Mouse (Mus musculus) thymus, adult 18-20 months (tissue): ENCODE results near the gene Agap1.

Experiments used
- DNase-seq, 2 experiments: peaks; one replicate each; pipeline ENCODE4 v3.0.0; 2022; ENCODE audit warnings: mixed read lengths in 2 of 2

The Agap1 gene

DNA sequence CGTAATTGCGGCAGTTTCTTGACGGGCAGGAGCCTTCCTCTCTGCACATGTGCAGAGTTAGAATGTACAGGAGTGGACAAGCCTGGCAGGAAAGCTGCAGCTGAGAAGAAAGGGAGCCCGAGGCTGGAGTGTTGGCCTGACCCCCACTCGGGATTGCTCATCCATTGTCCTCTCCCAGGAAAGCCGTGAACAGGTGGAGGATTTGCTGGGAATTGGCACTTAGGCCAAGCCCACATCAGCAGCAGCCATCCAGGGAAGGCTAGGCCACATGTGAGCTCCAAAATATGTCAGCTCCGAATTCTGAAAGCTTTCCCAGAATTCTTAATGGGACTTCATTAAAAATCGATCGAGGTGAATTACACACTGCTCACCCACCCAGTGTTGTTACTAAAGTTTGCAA lies 270.4 kb downstream of the Agap1 start:
- DNase-seq, result no peak

DNA sequence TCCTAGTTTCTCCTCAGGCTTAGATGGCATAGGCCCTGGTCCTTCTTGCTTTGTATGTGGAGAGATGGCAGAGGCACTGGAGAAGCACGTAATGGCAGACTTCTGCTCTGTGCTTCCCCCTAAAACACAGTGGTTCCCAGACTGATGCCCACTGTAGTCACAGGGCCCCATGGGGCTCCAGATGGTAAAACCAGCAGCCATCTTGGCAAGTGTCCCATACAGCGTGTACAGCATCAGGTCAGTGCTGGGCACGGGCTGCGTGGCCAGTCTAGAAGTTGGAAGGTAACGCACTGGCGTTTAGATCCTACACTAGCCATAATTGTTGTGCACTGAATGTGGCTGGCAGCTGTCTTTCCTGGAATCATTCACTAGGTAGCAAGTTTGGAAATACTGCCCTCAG lies 273.9 kb downstream of the Agap1 start:
- DNase-seq, result no peak

DNA sequence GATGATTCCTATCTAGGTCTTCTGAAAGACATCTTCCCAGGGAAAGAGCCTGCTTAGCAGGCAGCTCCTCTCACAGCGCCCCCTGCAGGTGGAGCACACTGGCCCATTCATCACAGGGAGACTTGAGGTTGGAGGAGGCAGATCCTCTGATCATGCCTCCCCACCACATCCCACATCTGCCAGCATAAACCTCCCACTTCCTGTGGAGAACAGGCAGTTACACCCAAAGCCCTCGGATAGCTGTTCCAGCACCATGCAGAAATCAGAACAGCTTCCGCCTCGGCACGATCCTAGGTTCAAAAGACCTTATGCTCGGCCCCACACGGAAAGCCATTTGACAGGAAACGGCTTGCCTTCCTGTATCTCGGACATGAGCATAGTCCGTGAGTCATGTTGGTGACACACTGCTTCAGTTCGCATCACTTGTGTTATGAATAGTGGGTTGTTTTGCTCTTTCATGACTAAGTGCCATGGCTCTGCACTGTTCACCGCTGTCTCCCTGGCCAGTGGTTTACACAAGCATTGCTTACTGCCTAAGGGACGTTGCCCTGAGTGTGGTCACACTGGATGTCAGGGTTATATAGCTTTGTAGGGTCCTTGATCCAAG lies 276.1 kb downstream of the Agap1 start:
- no peak for DNase-seq

DNA sequence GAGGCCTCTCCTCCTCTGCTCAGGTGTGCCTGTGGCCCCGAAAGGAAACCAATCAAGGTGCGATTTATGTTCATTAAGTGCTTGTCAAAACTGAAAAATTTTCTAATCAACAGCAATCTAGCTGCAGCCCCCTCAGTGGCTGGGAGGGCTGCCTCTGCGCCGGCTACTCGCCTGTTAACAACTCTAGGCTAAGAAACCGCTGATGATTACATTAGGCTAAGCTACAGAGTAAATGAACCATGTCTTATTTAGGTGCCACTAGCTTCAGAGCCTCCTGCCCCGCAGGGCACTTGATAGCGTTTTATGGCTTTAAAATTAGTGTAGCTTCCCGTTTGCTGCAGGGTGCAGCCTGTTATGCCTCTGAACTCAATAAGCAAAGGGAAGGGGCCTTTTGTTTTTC lies 279.8 kb downstream of the Agap1 start:
- DNase-seq, result no peak

DNA sequence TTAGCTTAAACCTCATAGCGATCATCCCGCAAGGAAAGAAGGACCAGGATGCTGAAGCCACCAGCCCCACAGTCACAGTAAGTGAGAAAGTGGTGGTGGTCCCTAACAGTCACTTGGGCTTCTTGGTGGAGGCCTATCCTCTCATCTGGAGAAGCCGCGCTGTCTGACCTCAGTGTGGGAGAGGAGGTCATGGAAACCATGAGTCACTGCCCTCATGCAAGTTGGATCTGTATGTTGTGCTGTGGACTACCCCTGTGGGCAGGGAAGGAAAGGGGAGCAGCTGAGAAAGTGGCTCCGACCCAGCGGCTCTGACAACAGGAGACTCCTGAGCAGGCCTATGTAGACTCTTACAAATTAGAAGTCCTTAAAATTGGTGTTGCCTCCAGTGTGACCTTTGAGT lies 280.5 kb downstream of the Agap1 start:
- DNase-seq, result no peak

DNA sequence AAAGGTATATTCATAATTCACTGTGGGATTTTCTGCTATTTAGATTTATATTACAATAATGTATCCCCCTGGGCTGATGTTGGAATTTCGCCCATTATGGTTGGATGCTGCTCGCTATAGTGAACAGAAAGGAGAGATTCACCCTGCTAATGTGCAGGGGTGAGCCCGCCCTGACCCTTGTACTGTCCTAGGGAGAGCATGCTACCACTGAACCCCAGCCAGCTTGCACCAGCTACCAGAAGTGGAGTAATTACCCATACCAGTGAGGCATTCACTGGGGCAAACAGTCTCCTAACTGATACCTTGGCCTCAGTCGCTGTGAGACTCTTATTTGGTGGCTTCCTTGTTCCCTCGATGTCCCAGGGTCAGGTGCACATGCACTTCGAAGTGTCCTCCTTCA lies 281.4 kb downstream of the Agap1 start:
- DNase-seq, result no peak

DNA sequence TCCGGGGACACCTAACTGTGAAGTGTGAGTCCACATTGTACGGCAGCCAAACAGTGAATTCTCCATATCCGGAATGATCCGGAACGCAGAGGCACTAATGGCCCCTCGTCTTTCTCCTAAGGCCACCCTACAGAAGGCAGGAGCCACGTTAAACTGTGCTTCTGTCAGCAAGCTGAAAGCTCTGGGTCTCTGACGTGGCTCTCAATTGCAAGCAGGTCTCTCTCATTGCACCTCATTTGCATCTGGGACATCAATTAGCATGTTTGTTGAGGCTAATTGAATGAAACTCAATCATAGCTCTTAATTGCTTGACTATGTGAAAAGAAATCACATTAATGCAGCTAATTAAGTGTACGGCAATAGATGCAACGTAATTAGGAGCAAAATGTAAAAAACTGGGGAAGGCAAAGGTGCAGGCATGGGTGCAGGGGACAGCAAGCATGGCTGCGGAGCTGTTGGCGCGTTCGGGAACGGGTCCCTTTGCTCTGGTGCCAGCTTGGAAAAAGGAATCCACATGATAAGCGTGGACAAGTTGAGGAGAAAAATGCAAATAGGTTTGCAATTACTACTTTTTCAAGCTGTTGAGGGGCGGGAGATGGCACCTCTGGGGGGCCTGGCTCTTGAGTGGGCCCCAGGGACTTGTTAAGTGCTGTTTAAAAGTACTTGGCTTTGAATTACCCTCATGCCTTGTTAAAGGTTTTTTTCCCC lies 284.6 kb downstream of the Agap1 start:
- no peak for DNase-seq

DNA sequence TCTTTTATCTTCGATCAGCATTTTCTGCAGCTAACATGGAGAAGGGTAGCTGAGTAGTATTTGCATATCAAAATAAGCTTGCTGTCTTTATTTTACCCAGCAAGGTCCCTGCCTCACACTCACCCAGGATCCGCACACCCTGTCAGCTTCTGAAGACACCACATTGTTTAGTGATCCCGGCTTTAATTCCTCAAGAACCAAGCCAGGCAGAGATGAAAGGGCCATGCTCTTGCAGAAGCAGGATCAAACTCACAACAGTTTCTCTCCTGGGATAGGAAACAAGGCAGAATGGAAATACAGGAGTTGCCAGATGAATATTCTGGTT lies 285.1 kb downstream of the Agap1 start:
- DNase-seq, result no peak

DNA sequence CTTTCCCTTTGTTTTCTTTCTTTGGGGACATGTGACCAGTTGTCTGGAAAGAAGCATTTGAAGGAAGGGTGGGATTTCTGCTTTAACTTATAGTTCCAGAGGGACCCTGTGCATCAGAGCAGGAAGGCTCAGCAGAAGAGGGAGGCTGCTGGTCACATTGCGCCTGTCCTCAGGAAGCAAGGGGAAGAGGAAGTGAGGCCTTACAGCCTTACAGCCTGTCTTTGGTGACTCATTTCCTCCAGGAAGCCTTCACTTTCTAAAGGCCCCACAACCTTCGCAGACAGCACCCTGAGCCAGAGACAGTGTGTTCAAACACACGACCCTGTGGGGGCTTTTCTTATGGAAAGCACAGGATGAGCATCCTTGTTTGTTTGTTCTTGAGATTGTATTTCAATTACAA lies 287.8 kb downstream of the Agap1 start:
- no peak for DNase-seq

DNA sequence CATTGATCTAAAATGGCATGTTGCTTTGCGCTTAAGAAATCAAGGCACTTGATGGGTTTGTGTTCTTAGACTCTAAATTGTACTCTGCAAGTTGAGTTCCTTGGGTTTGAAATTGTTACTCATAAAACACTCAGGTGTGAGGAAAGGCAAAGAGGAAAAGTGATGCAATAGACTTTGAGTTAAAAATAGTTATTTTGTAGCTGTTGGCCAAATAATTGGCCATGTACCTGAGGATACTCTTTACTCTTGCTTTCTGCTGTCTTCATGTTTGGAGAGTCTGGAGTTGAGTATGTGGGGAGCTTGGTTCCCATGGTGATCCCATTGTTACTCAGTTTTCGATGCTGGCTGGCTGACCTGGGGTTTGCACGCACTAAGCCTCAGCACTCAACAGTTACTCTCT lies 291.6 kb downstream of the Agap1 start:
- no peak for DNase-seq

DNA sequence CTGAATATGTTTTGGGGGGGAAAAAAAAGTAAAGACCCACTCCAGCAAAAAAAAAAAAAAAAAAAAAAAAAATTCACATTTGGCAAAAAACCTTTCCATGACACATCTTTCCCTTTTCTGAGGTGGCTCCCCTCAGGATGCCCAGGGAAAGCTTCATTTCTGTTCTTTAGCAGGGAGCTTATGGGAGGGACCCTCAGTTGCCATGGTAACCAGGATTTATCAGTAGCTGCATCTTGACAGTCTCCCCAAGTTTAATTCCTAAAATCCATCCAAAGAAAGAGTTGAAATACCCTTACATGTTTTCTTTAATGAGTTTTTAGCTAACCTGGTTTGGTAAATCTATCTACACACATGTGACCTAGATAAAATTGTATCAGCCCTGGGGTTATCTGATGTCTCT lies 295.1 kb downstream of the Agap1 start:
- DNase-seq, result no peak

DNA sequence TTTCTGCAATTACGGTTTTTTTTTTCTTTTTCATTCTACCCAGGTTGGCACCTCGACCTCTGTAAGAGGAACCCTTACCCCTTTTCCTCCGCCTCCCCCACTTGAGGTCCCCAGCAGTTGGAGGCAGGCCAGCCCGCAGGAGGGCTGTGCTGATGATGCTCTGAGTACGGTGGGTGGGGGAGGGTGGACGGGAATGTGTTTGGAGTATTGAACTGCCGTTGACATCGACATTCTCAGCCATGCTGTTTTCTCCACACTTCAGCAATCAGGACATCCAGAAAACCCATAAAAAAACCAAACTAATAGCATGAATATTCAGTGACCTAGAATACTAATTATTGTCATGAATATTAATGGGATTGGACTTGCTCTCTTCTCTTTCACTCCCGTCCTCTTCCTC lies 295.9 kb downstream of the Agap1 start:
- no peak for DNase-seq

DNA sequence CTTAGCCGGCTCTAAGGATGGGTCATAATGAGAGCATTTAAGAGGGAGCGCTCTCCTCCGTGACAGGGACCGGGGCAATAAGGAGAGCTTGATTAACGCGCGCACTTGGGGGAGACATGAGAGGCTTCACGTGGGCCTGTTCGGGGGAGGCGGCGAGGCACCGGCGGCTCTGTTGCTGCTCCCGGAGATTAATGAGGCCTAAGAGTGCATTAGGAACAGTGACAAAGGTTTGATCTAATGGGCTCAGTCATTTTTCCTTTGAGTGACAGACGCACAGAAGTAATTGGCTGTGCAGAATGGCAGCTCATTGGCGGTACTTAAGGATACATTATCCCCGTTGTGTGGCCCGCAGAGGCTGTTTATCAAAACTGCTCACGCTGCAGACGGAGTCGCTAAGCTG lies 296.3 kb downstream of the Agap1 start:
- DNase-seq, result no peak

DNA sequence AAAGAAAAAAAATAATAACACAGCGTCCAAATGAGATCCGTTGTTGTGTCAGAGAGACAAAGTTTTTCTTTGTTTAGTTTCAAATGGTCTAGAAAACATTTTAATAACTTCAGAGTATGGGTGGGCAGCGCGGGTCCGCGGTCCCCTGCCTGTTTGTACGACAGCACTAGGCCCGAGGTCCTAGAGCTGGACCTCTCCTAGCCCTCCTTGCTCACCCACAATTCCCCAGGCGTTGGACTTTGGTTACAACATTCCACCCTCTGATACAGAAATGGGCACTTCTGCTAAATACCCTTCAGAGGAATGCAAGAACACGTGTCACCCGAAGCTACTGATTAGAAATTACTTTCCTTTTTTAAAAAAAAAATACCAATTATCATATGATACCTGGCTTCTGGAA lies 296.7 kb downstream of the Agap1 start:
- DNase-seq, result no peak

DNA sequence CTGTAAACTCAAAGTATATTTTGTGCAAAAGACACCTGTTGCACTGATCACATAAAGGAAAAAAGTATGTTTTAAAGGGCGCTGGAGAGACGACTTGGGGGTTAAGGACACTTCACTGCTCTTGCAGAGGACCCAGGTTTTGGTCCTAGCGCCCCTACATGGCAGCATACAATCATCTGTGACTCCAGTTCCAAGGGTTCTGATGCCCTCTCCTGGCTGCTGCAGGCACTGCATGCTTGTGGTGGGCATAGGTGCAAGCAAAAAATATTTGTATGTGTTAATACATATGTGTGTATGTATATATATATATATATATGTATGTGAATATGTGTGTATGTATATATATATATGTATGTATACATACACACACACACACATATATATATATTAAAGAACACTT lies 298.1 kb downstream of the Agap1 start:
- no peak for DNase-seq

DNA sequence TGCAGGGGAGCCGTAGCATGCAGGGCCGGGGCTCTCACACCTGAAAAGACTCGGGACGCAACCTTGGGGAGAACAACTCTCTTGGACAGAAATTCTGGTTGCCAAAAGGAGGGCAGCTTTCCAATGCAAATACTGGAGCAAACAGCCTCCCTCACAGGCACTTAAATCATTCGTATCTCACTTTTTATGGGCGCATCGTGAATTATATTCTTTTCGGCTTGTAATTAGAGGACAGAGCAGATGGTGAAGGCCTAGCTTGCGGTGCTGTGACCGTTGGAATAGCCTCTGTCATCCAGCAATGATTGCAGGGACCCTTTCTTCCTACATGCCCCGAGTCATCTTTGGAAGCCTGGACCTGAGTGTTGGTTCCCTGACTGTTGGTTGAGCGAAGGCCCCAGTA lies 300.8 kb downstream of the Agap1 start:
- DNase-seq, result no peak

DNA sequence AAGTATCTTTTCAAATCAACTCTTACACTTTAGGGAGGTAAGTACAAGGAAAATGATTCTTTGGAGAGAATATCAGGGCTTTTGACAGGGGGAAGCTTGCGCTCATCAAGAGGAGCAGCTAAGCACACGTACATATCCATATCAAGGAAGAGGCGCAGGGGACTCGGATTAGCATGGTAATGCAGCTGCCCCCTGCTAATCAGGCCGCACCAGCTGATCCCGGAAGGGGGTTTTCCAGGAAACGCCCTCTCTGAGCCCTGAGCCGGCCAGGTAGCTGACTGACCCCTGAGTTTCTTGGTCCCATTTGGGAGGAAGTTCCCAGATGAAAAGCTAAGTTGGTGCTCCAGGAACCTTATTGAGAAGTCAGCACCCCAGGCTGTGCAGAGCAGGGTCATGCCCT lies 301.8 kb downstream of the Agap1 start:
- DNase-seq, result no peak

DNA sequence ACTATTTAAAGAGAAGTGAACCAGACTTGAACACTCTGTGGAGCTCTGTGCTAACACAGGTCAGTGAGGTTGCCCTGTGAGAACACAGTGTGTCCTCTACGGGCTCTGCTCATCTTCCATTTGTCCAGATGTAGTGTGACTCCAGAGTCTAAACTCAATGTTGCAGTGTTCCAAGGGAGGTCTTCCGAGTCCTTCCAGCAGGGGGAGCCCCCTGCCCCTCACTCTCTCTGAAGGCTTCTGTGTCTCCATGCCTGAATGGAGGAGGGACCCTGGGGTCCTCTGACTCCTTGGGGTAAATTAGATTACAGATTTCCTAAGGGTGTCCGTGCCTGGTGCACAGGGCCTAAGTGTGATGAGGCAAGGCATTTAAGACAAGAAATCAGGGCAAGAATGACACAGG lies 302.9 kb downstream of the Agap1 start:
- DNase-seq, result no peak

DNA sequence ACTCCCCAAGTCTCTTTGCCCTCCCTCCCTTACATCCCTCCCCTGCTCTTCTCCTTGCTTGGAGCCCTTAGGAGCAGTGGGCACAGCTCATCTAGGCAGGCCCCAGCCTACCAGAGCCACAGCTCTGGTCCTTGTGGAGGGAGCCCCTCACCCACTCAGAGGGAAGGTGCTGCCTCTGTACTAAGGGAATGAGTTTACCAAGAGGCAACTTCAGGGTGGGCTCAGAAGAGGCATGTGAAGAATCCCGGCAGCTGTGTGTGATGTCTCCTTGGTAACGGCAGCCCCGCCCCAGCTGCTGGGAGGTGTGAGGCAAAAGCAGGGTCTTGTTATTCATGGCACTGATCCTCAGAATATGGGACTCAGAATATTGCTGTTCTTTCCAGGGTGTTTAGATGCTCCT lies 309.3 kb downstream of the Agap1 start:
- no peak for DNase-seq

DNA sequence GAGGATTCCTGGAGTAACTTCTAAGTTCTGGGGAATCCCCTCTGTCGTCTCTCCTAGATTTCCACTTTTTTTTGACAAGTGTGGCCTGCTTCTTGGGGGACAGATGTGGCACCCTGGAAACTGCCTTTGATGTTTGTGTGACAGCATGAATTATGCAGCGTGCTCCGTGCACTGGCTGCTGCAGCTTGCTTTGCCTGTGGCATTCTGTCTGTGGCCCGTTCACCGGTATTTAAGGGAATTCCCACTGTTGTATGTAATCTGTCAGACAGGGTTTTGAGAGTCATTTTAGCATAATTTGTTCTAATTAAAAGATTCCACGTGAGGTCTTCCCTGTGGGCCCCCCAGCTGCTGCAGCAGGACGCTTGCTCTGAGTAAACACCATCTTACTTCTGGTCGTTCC lies 312.3 kb downstream of the Agap1 start:
- DNase-seq, result no peak

DNA sequence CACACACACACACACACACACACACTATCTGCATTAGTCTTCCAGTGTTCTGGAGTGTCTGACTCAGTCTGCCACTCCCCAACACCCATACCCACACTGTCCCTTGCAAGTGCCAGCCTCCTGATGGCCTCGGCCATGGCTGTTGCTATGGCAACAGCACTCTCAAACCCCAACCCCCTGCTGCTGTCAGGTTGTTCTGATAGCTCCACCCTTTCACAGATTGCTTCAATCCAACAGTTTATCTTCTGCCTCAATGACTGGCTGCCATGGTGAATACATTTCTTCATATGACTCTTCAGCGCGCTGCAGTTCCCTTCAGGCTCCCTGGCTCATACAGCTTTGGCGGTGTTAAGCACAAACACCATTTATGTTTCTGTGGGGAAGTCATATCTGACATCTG lies 315.0 kb downstream of the Agap1 start:
- DNase-seq, result no peak

DNA sequence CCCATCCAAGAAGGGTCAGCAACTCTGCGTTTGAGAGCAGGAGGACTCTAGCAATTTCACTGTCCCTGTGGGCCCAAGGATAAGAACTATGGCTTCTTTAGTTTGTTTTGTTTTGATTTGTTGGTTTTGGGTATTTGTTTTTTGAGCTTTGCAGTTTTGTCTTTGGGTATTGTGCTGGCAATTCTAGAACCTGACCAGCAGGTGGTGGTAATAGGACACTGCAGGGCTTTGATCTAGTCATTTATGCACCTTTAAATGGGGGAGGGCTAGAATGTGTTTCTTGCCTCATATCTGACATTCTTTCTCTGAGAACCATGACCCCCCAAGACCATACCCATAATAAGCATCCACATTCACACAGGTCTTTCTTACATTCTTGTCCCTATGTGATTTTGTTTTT lies 315.7 kb downstream of the Agap1 start:
- no peak for DNase-seq

DNA sequence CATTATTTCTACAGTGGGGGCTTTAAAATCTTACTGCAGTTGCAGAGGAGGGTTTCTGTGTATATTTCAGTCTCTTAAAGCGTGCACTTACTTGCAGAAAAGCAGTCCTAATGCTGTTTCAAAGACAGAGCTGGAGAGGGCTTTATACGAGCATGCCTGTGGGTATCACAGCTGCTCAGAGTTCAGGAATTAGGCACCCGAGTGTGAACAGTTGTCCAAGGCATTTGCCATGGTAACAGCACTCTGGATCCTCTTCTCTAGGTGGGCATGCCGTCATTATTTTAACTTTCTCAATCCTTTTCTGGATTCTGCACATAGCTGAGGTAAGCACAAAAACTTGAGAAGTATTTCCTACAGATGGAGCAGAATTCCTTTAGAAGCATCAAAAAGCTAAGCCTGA lies 321.1 kb downstream of the Agap1 start:
- no peak for DNase-seq

DNA sequence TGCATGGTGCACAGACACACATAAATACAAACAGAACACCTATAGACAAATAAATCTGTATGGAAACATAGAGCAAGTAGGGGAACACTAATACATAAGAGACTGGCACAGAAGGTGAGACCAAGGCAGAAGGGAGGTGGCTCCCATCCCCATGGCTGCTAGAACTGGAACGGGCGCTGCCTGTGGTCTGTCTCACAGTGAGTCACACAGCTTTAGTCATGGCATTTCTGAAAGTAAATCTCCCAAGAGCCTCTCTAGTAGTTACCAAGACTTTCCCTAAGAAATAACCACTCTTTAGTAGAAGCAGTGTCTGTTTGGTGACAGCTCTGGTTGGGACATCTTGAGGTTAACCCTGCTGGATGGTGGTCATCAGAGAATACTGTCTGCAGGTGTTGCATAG lies 326.1 kb downstream of the Agap1 start:
- no peak for DNase-seq

DNA sequence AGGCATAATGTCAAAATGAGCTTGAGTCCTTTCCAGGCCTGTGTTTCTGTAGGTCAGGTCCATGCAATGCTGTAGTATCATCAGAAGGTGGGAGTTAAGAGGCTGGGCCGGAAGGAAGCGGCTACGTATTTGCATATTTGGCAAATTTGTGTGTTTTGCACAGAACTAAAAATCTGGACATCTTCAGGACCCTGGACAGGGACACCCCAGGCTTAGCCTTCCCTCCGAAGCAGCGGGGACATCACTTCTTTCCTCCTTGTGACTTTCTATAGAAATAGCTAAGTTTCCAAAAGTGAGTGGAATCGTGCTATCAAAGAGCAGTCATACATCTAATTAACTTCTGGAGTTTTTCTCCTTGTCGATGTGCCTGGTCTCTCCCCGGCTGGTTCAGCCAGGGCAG lies 327.3 kb downstream of the Agap1 start:
- no peak for DNase-seq

DNA sequence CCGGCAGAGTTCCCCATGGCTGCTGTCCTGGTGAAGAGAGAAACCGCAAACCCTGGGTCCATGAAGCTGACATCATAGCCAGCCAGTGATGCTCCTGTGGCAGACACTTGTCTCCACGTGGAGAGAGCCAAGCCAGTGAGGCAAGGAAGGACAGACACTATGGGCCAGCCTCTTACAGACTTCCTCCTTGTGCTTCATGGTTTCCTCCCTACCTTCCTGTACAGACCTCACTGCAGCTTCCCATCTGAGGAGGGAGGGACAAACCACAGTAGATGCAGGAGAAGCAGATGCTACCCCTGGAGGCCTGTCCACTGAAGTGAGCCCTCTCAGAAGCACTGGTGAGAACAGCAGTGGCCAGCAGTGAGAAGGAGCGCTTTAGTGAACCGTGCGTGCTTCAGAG lies 332.2 kb downstream of the Agap1 start:
- no peak for DNase-seq
